Mouse (Mus musculus) cerebellum, adult 8-10 months (tissue): ENCODE data around the gene Tiam1.
"Not testable (repeated sequence)": the region's sequence is repeated elsewhere in the genome, so short reads cannot be mapped to it uniquely, and the experiment has no call there.

Experiments
- DNase-seq: peaks from one replicate; pipeline ENCODE4 v3.0.0; 2022

Tiam1 gene

DNA sequence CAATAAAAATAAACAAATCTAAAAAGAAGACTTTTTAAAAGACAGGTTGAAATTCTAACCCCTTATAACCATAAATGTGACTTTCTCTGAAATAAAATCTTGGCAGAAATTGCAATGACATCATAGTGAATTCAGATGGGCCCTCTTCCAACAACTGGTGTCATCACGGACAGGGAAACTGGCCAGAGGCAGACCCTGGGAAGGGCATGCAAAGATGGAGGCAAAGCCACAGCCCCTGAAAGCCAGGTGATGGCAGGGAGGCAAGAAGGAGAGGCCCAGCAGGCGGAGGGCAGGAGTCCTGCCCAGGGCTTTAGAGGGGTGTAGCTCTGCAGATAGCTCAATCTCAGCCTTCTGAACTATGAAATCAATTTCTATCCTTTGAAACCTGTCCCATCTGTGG lies 39.8 kb downstream of the Tiam1 start:
- no peak for DNase-seq

GRCm38 (mm10) chr16:90102596-90102995 lies 41.0 kb downstream of the Tiam1 start:
- DNase-seq, result no peak

DNA sequence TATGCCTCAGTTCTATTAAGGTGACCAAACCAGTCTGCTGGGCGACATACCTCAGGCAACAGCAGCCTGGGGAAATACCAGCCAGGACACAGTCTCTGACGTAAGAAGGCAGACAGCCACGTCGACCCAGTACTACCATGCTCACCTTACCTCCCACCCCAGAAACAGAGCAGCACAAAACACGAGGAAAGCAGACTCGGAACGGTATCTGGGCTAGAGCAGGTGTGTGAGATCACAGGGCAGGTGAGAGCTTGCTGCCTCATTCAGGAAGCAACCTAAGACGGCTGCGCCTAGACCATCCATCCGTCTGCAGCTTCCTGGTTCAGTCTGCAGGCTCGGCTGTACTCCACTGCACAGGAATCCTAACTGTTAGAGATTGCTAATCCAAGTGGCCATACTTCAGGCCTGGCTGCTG lies 45.4 kb downstream of the Tiam1 start:
- no peak for DNase-seq

- DNase-seq, result no peak
Observed at GRCm38 (mm10) chr16:90097769-90098168, 45.8 kb downstream of the Tiam1 start.

- DNase-seq, result no peak
Observed at GRCm38 (mm10) chr16:90096011-90096410, 47.6 kb downstream of the Tiam1 start.

- no peak for DNase-seq
Observed at GRCm38 (mm10) chr16:90093015-90093414, 50.6 kb downstream of the Tiam1 start.

DNA sequence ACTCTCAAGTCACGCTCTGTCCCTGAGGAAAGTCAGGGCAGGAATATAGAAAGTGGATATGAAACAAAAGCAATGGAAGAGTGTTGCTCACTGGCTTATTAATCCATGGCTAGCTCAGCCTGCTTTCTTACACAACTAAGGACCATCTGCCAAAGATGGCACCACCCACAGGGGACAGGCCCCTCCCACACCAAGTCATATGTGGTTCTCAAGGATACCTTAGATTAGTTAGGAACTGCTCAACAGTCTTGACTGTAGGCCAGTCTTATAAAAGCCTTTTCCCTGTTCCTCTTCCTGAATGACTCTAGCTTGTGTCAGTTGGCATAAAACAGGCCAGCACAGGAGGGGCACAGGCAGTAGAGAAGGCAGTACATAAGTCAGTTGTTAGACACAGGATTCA lies 51.7 kb downstream of the Tiam1 start:
- DNase-seq, result no peak

DNA sequence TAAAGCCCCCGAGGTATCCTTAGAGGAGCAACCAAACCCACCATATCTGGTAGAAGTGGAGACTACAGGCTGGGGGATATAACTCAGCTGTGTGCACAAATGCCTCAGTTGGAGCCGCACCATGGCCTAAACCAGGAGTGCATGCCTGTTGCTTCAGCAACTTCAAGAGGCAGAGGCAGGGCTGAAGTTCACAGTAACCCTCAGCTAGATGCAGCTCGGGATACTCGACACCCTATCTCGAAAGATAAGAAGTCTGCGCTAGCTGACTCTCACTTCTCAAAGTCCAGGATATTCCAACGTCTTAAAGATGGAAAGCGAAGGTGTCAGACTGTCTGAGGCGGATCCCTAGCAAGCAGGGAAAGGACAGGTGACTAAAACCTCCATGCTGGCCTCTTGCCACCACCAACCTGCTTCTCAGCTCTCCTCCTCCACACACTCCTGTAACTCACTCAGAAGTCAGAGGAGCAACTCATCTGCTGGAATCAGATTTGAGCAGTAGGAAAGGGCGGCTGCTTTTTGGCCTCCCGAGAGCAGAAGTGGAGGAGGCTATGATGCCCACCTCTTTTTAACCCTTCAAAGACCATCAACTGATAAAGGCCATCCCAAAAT lies 52.4 kb downstream of the Tiam1 start:
- DNase-seq, result peak; percentile 44

DNA sequence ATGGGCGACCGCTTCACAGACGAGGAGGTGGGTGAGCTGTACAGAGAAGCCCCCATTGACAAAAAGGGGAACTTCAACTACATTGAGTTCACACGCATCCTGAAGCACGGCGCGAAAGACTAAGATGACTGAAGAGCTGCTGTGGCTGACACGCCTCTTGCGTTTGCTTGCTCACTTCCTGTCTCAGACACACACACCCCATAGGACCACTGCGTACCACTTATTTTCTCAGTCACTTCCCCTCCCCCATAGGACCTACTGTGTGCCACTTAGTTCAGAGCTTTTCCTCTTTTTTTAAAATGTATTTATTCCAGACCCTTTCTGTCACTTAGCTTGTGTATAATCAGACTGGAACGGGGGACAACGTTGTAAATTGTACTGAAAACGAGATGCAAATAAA lies 53.2 kb downstream of the Tiam1 start:
- DNase-seq, result no peak

- no peak for DNase-seq
Observed at GRCm38 (mm10) chr16:90087256-90087655, 56.3 kb downstream of the Tiam1 start.

GRCm38 (mm10) chr16:90086111-90086510 lies 57.5 kb downstream of the Tiam1 start:
- no peak for DNase-seq

DNA sequence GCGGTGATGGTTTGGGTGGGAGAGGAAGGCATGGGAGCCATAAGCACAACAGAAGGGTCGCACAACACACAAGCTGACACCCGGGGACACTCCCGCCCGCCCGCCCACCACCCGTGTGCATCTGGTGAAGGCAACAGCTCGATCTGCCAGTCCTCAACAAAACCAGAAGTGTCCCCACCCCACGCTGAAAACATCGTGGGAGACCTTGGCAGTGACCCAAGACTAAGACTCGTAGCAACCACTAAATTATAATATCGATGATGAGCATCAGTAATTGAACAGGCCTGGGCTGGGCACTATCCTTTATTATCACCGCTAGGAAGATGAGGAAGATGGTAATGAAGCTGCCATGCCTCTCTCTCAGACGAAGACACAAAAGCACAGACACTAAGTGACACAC lies 58.0 kb downstream of the Tiam1 start:
- no peak for DNase-seq

DNA sequence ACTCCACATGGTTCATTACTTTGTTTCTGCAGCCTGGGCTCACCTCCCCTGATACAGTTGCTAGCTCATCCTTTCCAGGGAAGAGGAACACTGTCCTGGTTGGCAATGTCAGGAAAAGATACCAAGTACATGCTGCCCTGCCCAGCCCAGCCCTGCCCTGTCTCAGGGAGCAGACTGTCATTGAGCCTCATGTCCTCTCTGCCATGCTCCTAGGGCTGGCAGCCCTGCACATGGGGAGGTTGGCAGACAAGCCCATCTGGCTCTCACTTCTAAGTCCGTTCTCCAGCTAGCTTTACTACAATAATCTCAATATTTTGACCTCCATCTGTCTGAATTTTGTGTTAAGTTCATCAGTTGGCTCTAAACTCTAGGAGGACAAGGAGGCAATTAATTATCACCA lies 62.4 kb downstream of the Tiam1 start:
- peak; percentile 54 for DNase-seq

DNA sequence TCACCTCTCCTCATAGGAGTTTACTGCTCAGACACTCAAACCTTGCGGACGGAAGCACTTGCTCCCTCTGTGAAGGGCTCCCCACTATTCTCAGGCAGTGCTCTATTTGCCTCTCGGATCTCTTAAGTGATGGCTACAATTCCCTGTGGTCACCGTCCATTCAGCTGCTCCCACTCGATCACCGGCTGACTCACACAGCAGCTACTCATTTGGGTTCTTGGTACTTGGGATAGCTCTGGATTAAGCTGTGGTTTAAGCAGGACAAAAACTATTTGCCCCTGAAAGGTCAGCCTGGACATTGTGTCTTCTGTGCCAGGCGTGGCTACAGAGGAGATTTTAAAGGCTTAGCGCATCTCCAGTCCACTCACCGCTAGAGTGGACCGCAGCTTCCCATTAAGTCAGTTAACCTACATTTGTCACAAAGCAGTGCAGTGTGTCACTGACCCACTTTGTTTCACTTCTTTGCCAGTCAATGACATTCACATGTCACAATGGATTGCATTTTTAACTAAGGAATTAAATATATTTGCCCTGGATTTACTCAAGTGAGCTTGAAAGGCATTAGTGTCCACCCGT lies 64.7 kb downstream of the Tiam1 start:
- no peak for DNase-seq

GRCm38 (mm10) chr16:90073510-90073909 lies 70.1 kb downstream of the Tiam1 start:
- DNase-seq, result no peak

DNA sequence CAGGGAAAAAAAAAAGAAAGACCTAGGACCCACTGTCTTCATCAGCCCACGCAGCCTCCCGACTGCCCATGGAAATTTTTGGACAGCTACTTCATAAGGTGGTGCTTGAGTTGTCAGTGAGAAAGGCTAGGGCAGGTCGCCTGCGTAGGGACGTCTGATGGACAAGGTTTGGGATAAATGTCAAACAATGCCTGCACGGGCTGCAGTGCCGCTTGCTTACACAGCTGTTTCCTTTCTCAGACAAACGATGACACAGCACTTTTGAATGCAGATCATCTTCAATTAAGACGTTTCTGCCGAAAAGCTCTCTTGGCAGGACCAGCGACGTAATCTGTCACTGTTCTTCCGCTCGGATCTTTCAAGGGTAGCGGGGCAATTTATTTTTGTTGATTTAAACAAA lies 70.9 kb downstream of the Tiam1 start:
- no peak for DNase-seq

DNA sequence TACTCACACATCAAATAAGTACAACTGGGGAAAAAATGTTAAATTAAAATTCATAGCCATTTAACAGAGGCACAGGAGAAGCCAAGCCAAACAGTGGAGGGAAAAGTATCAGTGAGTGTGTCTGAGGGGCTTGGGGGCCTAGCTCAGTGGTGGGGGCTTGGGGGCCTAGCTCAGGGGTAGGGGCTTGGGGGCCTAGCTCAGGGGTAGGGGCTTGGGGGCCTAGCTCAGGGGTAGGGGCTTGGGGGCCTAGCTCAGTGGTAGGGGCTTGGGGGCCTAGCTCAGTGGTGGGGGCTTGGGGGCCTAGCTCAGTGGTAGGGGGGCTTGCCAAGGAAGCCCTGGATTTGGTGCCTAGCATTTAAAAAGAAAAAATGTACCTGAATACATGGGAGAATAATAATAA lies 72.4 kb downstream of the Tiam1 start:
- DNase-seq, result not testable (repeated sequence)

- DNase-seq, result no peak
Observed at GRCm38 (mm10) chr16:90070104-90070503, 73.5 kb downstream of the Tiam1 start.

- no peak for DNase-seq
Observed at GRCm38 (mm10) chr16:90069197-90069596, 74.4 kb downstream of the Tiam1 start.

DNA sequence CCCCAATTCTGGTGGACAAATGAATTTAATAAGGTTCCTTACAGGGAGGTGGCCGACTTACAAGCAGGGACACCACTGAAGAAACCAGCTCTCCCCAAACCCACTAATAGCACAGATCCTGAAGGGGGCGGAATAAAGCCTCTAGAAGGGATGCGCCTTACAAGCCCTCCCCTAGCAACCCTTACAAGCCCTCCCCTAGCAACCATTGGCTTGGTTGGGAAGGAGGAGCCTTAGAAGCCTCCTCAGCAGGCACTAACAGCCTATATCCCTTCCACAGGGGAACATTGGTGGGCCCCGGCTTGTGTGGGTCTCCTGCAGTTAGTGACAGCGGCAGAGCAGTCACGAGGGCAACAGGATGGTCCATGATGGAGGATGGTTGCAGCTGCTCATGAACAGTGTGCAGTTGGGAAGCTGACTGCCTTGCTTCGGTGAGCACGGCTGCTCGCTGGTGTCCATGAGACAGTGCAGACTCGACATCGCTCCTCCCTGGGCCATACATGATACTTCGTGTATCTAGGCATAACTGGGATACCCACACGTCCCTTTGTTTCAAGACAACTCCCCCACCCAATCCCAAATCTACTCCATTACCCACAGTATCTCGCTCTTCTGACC lies 90.6 kb downstream of the Tiam1 start:
- DNase-seq, result no peak

DNA sequence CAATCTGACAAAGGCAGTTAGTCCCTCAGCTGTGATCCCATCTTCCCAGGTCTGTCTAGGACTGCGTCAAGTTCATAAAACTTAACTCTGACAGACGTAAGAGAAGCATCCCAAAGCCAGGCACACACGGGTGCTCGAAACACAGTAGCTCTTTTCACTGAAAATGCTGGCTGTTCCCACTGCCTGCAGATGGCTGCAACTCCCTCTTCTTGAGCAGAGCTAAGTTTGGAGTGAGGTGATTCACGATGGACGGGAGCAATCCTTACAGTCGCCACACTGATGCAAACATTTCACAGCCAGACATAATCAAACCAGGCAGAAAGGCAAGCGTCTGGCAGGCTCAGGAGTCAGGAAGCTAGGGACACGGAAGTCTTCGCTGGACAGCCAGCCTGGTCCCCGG lies 91.2 kb downstream of the Tiam1 start:
- DNase-seq, result no peak

GRCm38 (mm10) chr16:90051051-90051450 lies 92.5 kb downstream of the Tiam1 start:
- no peak for DNase-seq

- DNase-seq, result no peak
Observed at GRCm38 (mm10) chr16:90047841-90048240, 95.7 kb downstream of the Tiam1 start.

DNA sequence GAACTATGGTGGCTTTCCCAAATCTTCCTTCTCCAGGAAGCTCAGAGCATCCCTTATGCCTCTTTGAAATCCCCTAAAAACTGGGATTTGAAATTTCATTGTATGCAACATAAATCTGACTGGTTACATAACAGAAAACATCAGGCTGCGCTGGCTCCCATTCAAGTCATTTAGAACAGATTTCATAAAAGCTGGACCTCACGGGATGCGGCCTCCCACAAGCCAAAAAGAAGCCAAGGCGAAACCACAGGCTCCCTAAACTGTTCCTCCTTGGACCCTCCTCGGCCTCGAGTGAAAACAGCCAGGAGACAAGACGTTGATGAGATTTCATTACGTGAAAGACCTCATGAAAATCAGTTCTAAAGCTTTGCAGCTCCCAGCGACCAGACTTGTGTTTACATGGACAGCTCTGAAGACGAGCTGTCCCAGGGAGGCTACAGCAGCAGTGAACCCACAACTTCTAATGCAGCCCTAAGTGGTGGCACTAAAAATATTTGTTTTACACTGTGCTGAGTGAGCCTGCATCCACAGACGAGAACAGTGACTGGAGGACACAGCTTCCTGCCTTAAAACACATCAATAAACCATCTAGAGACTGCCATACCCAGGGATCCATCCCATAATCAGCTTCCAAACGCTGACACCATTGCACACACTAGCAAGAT lies 96.9 kb downstream of the Tiam1 start:
- no peak for DNase-seq
